Mouse (Mus musculus): Measurements from ENCODE around the gene Tspan4.
A peak's percentile ranks its signal among the peaks of the same experiment; 100 is the strongest.

The Tspan4 gene

GRCm38 (mm10) chr7:141461521-141462332 lies 13.3 kb upstream of the Tspan4 start:
- DNase-seq (ENCODE audit: low read depth, low spot score) = no peak

GRCm38 (mm10) chr7:141462333-141462821 lies 12.7 kb upstream of the Tspan4 start:
- no peak for DNase-seq (ENCODE audit: low read depth, low spot score)

GRCm38 (mm10) chr7:141463824-141464602 lies 11.0 kb upstream of the Tspan4 start:
- DNase-seq (ENCODE audit: low read depth, low spot score) = no peak

DNA sequence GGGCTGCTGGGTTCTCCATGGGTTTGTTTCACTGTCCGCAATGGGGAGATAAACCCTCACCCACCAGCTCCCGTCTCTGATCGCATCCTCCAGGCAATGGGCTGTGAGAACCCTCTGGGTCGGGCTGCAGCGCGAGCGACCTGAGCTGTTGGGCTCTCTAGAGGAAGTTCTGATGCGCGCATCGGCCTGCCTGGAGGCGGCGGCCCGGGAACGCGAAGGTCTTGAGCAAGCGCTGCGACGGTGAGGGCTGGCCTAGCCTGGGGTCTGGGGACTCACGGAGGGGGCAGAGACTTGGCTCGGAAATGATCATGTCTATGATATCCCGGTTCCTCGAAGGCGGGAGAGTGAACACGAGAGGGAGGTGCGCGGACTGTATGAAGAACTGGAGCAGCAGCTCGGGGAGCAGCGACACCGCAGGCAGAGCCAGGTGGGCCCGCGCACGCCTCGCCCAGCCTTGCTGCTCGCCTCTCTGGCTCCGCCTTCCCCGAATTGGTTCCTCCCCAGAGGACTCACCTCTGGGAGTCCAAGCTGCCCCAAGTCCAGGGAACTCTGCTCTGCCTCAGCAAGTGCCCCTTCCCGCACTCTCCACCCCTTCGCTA lies 10.3 kb upstream of the Tspan4 start:
- DNase-seq (ENCODE audit: low read depth, low spot score) = no peak

DNA sequence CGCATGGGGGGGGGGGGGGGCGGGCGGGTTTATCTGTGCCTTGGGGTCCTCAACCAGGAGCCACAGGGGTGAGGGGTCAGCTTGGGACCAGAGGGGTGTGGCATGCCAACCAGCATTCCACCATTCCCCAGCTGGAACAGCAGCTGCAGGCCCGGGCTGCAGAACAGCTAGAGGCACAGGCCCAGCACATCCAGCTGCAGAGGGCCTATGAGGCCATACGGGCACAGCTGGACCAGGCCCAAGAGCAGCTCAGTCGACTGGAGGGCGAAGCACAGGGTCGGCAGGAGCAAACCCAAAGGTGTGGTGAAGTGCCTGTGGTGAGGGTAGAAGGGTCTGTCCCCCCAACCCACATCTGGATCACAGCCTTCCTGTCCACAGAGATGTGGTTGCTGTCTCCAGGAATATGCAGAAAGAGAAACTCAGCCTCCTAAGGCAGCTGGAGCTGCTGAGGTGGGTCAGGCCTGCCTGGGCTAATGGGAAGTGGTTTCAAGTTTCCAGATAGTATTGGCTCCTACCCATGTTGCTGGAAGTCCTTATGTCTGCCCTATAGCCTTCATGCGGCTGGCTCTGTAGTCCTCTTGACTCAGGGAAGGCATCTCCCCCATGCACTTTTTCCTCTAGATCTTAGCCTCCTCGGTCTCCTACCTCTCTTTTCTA lies 9.5 kb upstream of the Tspan4 start:
- DNase-seq (ENCODE audit: low read depth, low spot score) = no peak

- DNase-seq (ENCODE audit: low read depth, low spot score) = no peak
Observed at GRCm38 (mm10) chr7:141466045-141466394, 9.0 kb upstream of the Tspan4 start.

DNA sequence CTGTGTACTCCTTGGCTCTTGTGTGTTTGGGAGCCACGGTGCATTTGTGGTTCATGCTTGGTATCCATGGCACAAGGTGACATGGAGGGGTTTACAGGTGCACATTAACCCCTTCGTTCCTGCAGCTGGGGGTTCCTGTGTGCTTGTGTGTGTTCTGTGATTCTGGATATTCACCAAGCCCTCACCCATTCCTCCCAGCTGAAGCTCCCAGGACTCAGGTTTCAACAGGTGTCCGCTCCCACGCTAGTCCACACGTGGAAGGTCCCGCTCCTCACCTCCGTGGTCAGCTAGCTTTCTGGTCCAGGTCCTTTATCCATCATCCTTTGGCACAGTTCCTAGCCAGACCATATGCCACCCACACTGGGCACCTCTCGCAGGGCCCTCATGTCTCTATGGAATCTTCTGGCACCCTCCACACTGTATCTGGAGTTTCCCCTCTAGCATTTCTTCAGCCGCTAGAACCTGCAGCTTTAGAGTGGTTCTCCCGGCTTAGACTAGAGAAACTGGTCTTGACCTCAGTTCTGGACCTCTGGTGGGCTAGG lies 8.4 kb upstream of the Tspan4 start:
- DNase-seq (ENCODE audit: low read depth, low spot score) = no peak

- DNase-seq (ENCODE audit: low read depth, low spot score) = peak; percentile 69
Observed at GRCm38 (mm10) chr7:141467230-141468030, 7.6 kb upstream of the Tspan4 start, which contains the start of gene Cd151. TSS of gene Cd151 (plus strand) at chr7:141467392.

- no peak for DNase-seq (ENCODE audit: low read depth, low spot score)
Observed at GRCm38 (mm10) chr7:141468164-141468521, 6.9 kb upstream of the Tspan4 start.

GRCm38 (mm10) chr7:141468522-141469211 lies 6.4 kb upstream of the Tspan4 start:
- DNase-seq (ENCODE audit: low read depth, low spot score) = peak; percentile 75

- DNase-seq (ENCODE audit: low read depth, low spot score) = no peak
Observed at GRCm38 (mm10) chr7:141469352-141469751, 5.7 kb upstream of the Tspan4 start.

DNA sequence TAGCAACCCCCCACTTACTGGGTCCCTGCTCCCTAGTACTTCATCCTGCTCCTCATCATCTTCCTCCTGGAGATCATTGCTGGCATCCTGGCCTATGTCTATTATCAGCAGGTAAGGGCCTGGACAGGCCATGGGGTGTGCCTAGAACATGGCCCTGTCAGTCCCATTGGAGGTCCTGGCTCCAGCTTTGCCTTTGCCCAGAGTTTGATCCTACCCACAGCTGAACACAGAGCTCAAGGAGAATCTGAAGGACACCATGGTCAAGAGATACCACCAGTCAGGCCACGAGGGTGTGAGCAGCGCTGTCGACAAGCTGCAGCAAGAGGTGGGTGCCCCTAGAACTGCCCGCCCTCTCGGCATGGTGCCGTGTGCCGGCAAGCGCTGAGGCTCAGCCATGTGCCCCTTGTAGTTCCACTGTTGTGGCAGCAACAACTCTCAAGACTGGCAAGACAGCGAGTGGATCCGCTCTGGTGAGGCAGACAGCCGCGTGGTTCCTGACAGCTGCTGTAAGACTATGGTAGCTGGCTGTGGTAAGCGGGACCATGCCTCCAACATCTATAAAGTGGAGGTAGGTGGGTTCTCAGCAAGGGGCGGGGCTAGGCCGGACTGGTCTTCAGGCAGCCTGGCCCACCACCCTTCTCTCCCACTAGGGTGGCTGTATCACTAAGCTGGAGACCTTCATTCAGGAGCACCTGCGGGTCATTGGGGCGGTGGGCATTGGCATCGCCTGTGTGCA lies 5.0 kb upstream of the Tspan4 start:
- DNase-seq (ENCODE audit: low read depth, low spot score) = no peak

- DNase-seq (ENCODE audit: low read depth, low spot score) = no peak
Observed at GRCm38 (mm10) chr7:141470637-141470944, 4.4 kb upstream of the Tspan4 start.

DNA sequence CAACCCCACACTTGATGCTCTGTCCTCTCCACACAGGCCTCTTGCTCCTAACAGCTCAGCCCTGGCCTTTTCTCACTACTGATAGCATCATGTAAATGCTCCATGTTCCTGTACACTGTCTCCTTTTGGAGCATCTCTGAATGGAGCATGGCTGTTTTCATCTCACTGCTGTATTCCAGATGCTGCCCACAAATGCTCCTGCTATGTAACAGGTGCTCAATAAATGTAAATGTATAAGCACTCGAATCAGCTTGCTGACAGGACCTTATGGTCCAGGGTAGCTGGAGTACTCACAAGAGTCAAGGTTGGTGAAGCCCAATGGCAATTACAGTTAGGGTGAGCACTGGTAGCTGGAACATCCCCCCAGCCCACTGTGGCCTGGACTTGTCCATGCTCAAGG lies 3.8 kb upstream of the Tspan4 start:
- DNase-seq (ENCODE audit: low read depth, low spot score) = no peak

GRCm38 (mm10) chr7:141472226-141472625 lies 2.8 kb upstream of the Tspan4 start:
- DNase-seq (ENCODE audit: low read depth, low spot score) = no peak

GRCm38 (mm10) chr7:141472763-141473162 lies 2.3 kb upstream of the Tspan4 start:
- DNase-seq (ENCODE audit: low read depth, low spot score) = no peak

GRCm38 (mm10) chr7:141474160-141474559 lies 880 bp upstream of the Tspan4 start:
- no peak for DNase-seq (ENCODE audit: low read depth, low spot score)

DNA sequence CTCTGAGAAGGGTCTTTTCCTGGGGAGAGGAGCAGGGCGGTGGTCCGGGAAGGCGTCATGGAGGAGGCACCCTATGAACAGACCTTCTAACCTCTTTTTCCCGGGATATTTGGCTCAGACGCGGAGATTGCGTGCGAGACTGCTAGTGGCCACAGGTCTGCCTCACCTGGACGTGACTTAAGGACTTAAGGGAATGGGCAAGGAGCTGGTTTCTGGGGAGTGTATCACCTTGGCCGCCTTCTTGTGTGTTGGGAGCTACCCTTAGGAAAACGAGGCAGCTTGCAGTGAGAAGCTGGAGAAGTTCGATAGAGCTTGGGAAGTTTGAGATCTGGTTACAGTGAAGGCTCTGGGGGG lies 742 bp downstream of the Tspan4 start:
- DNase-seq (ENCODE audit: low read depth, low spot score) = no peak

GRCm38 (mm10) chr7:141476226-141476980 lies 1.4 kb downstream of the Tspan4 start:
- DNase-seq (ENCODE audit: low read depth, low spot score) = peak; percentile 89

Measured in skeletal muscle tissue, adult 2 months (tissue).